Mouse (Mus musculus) layer of hippocampus, adult 9-10 months (tissue): ENCODE measurements at regions not wholly inside any gene's neighbourhood (a gene's known extent, or its start where the extent isn't known, plus 50 kb on each side); places are given as distances from the start of the nearest gene placed in this dataset.

ENCODE experiments used
- DNase-seq: peaks from one replicate; pipeline ENCODE4 v3.0.0; 2022; ENCODE audit warnings: low spot score

DNA sequence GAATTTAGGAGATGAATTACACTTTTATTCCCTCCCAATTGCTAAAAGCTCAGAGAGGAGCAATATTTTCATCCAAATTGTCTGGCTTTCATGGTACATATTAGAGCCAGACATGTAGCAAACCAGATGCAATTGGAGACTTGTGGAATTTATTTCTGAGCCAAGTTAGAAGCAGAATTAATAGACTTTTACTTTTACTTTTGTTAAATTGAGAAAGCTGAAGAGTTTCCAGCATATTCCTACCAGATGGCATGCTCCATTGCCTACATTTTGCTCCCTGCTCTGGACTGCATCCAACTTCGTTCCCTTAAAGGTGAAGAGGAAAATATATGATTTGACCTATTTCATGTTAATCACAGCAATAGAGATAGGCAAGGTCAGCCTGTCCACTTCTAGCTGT lies 646.4 kb upstream of the Slit2 start:
- DNase-seq: no peak

- DNase-seq: no peak
Observed at GRCm38 (mm10) chr5:47339807-47340206, 643.1 kb upstream of the Slit2 start.

DNA sequence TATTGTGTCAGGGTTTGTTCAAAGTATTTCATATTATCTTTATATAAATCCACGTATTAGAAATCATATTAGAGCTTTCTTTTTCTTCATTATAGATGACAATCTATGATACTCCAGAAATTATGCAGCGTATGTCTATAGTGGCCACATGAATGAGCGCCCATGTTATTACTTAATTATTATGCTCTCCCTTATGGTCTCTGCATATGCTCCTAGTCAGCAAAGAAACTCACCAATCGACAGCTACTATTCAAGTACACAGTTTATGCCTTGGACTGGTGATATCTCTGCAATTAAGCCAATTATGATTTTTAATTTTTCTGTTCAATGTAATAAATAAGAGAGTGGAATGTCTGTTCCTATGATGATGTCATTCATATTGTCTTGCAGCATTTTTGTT lies 612.8 kb upstream of the Slit2 start:
- DNase-seq: no peak

DNA sequence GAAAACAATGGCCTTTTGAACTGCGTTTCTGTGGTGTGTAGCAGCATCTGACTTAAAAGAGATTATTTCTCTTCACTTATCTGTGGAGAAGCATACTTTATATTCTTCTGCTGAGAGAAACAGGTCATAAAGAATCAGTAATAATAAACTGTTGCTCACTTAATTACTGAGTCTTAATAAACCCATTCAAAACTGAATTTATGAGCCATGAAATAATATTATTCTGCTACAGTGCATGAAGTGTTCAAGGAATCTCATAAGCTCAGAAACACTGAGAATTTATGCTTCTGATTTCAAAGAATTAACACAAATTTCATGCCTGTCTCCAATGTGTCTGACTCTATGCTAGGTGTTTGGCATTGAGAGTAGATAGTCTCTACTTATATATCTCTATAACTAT lies 597.0 kb upstream of the Slit2 start:
- no peak for DNase-seq

DNA sequence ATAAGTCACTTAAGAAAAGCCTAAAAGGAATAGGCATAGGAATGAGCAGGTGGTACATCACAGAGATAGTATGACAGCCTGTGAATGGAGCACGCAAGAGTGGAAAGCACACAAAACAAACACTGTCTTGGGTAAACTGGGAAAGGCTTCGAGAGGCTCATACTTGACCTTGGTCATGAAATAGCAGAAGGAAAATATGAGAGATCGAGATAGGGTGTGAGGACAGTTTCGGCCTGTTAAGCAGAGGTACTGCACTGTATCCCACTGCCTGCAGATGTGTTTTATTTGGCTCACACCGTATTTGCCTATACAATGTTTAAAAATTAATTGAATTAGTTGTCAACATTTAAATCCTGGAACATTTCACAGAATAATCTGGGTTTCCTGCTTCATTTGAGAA lies 596.2 kb upstream of the Slit2 start:
- DNase-seq: no peak

GRCm38 (mm10) chr5:47390735-47391134 lies 592.2 kb upstream of the Slit2 start:
- no peak for DNase-seq

DNA sequence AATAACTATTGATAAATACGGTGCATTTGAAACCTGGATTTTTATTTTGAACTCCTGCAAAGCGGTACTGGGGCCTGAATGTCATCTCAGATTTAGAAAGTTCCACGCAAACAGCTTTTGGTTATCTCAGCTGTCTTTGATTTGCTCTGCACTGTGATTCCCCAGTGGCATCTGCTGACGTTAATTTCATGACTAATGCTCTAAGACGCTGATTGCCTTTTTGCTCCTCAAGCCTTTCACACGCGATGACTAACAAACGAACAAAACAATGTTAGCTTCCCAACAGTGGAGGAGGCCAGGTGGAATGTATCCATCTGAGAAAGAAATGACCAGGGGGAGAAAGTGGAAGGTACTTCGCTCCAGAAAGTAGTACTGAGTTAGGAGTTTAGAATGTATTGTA lies 586.1 kb upstream of the Slit2 start:
- DNase-seq: no peak

GRCm38 (mm10) chr5:47421916-47422315 lies 561.0 kb upstream of the Slit2 start:
- DNase-seq: no peak

- DNase-seq: no peak
Observed at GRCm38 (mm10) chr5:47426040-47426439, 556.9 kb upstream of the Slit2 start.

GRCm38 (mm10) chr5:47426467-47426866 lies 556.5 kb upstream of the Slit2 start:
- no peak for DNase-seq

DNA sequence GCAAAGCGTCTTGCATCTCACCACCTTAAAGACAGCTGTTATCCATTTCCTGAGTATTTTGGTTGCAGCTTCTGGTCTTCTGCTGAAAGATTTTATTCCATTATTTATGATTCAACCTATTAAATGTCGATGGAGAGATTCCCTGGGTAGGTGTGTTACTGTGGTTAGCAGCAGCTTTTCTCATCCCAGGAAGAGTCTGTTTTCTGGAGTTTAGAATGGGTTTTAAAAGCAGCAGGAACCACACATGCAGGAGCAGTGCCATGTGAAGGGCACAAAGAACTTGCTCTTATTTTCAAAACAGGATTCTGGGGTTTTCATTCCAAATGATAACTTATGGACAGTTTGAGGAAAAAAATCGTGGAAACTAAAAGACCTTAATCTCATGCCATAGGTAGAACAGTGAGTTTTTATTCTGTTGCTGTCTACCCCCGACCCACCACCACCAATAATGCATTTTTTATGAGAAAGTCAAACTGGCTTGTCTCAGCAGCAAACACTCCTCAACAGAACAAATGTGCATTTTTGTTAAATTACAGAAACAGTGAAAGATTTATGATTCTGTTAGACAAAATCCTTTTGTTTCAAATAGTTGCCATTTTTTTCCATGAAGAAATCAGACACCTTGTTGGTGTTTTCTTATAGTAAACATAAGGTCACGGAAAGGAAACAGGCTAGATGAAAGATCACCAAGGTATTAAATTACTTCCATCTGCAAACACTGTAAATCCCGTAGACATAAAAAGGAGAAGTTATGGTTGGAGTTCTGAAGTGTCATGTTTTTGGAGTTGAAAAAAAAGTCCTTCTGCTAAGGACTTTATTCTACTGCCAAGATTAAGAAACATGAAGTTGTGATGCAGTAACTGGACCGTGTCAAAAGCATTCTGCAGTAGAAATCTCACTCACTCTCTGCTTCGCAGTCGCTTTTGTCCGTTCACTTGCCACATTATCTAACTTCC lies 553.4 kb upstream of the Slit2 start:
- no peak for DNase-seq

- no peak for DNase-seq
Observed at GRCm38 (mm10) chr5:47431599-47432328, 551.2 kb upstream of the Slit2 start.

DNA sequence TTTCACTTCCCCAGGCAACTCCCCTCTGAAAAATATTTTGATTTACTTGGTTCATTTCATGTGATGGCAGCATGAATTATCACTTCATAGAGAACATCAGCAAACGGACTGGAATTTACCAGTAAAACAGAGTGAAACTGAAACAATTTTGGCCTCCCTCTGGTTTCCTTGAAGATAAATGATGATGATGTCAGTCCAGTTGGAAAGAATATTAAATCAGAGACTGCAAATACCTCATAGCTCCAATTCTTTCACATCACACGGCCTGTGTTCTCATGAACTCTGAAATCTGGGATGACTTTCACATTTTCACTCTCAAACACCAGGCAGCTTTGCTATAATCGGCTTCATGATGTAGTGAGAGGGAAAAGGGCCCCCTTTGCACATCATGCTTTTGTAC lies 546.5 kb upstream of the Slit2 start:
- DNase-seq: no peak

DNA sequence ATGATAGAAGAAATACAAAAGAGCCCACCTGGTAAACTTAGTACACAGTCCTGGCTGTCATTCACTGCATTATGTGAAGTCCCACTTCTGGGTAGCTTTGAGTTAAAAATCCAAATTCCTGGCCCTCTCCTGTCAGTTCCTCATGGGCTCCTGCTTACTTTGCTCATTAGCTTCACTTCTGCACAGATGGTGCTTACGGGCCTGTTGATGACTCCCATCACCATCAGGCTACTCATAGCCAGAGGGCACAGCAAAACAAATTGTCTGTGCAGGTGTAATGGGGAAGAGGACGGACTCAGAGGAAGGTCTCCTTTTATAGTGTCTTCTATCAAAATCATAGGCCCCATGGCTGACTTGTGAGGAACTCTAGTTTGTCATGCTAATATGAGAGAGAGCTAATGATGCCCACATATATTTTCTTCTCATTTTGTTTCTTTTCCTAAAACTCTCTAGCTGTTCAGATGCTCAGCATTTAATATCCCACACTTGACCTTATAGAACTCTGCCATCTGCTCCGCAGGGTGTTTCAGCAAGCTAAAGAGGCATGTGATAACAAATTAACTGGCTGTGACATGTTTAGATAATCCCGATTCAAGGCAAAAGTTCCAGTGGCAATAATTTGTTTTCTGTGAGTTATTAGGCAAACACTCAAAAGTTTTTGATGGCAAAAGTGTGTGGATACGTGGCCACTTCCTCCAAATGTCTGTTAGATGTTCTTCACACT lies 536.5 kb upstream of the Slit2 start:
- DNase-seq: no peak

DNA sequence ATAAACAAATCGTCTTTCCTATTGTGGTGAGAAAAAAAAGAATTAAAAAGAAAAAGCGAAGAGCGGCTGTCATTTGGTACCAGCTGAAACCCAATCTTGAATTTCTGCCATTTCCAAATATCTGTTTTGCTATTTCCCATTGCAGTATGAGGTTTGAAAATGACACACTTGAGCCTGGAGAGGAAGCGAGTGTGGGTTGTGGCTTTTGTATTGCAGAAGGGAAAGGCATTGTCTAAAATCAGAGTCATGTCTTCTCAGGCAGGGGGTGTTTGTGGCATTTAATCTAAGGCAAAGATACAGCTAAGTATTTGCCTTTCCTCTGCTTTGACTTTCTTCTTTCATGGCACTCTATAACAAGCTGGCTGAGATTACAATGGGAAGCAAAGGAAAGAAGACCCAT lies 518.1 kb upstream of the Slit2 start:
- DNase-seq: no peak

- no peak for DNase-seq
Observed at GRCm38 (mm10) chr5:47469394-47469793, 513.5 kb upstream of the Slit2 start.

GRCm38 (mm10) chr5:47472027-47472825 lies 510.7 kb upstream of the Slit2 start:
- DNase-seq: no peak

- DNase-seq: no peak
Observed at GRCm38 (mm10) chr5:47479908-47480307, 503.0 kb upstream of the Slit2 start.

DNA sequence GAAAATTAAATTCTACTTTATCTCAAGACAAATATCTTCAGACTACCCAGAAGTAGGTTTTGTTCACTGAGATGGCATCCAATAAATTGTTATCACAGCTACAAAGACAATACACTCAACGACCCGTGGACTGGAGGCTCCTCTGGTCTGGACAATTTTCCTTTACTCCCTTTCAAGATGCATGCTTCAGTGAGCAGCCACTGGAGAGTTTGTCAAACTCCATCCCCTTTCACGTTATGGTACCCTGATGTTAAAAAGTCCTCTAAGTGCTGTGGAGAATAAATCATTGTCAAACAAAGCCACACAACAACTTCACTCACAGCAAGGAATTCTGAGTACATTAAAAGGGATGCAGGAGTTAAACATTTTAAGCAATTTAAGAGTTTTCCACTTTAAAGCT lies 486.7 kb upstream of the Slit2 start:
- no peak for DNase-seq

DNA sequence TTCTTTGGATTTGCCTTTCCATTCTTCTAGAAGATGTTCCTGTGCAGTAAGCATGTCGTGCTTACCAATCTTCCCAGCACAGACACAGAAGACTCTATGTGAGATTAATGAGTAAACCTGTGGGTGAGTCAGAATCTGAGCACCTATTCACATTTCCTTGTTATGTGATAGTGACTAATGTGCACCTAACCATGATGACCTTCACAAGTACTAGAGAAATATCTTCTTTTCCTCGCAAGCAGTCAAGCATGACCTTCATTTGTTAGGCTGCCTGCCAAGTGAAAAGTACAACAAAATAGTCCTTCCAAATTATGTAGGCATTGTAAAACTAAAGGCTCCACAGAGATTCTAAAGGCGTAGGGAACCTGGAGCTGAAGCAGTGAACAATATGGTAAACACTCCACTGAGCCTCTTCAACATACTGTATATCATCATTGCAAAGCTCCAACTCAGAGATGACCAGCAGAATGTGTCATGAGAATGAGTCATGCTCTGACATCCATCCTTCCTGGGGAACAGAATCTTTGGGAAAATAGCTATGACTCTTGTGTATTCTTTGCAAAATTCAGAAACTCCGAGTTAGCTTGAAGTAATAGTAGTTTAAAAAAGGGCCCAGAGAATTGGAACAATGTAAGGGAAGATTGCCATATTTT lies 480.0 kb upstream of the Slit2 start:
- no peak for DNase-seq

- DNase-seq: no peak
Observed at GRCm38 (mm10) chr5:47508689-47509301, 474.1 kb upstream of the Slit2 start.
